Mouse (Mus musculus): ENCODE measurements around the gene Npas3. TPM values are rescaled to one million over a fixed set of nuclear protein-coding genes. Genes with fewer than 3 reads are reported as not detected.

Gene Npas3
- polyA plus RNA-seq, 1 experiment from 2014 or later: 4.1 TPM

DNA sequence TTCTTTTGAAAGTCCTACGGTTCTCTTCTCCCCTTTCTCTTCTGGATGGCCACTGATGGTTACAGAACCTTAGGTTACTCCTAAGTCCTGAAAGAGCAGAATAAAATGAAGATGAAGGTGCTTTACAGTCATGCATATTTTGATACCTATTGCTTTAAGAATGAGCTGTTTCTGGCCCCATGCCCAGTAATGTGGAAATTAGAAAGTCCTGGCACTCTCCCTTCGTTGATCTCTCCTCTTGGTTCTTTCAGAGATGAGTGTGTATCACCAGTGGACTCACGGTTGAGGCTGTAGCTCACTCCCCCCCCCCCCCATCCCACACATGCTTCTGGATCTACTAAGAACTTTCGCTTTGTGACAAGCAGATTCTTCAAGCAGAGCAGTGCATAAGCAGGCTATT is 167.6 kb downstream of the Npas3 start:
- 63% methylated on average over 4 of the region's 4 CpGs for WGBS
- no peak overlapping the region for H3K9ac ChIP-seq
- no peaks in the 10 kb centered on the region for H3K4me1 ChIP-seq
- no peaks in the 10 kb centered on the region for H3K27me3 ChIP-seq
- no peaks in the 10 kb centered on the region for H3K9me3 ChIP-seq (replicated peaks)
- no peak overlapping the region for H3K27ac ChIP-seq (replicated peaks)
- H3K4me2 ChIP-seq (replicated peaks): no peak overlapping the region
- no peak overlapping the region for H3K4me3 ChIP-seq (replicated peaks)
- H3K36me3 ChIP-seq: no peaks in the 10 kb centered on the region
- ATAC-seq (ENCODE audit: insufficient number of reproducible peaks, low FRiP score, low TSS enrichment, low read depth): no peak

- no peaks in the 10 kb centered on the region for H3K9me3 ChIP-seq (replicated peaks)
- no peak overlapping the region for H3K27ac ChIP-seq (replicated peaks)
- ATAC-seq (ENCODE audit: insufficient number of reproducible peaks, low FRiP score, low TSS enrichment, low read depth): no peak
- no peaks in the 10 kb centered on the region for H3K27me3 ChIP-seq
- no peak overlapping the region for H3K9ac ChIP-seq
- H3K4me1 ChIP-seq: no peaks in the 10 kb centered on the region
- no peak overlapping the region for H3K4me3 ChIP-seq (replicated peaks)
- H3K4me2 ChIP-seq (replicated peaks): no peak overlapping the region
- no peaks in the 10 kb centered on the region for H3K36me3 ChIP-seq
- WGBS: 72% methylated on average over 4 of the region's 4 CpGs
Observed at GRCm38 (mm10) chr12:53421701-53422100, 173.2 kb downstream of the Npas3 start.

DNA sequence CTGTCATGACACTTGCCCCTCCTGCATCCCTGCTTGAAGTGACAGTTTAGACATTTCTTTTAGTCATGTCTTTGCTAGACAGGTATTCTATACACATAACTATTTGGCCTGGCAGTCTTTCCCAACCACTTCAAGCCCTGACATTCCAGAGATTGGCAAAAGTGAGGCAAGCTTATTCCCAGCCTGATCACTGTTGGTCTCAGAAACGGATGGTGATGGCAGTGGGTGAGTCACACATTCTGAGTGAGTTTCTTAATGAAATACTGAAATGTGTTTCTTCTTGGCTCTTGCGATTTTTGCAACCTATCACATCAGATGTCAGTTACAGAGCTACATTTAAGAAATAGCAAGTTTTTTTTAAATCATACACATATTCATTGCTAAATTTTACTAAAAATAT is 175.2 kb downstream of the Npas3 start:
- no peak for ATAC-seq (ENCODE audit: insufficient number of reproducible peaks, low FRiP score, low TSS enrichment, low read depth)
- 71% methylated on average over 2 of the region's 2 CpGs for WGBS
- no peak overlapping the region for H3K4me2 ChIP-seq (replicated peaks)
- no peaks in the 10 kb centered on the region for H3K36me3 ChIP-seq
- no peaks in the 10 kb centered on the region for H3K9me3 ChIP-seq (replicated peaks)
- no peak overlapping the region for H3K9ac ChIP-seq
- no peak overlapping the region for H3K4me3 ChIP-seq (replicated peaks)
- H3K27ac ChIP-seq (replicated peaks): no peak overlapping the region
- H3K27me3 ChIP-seq: no peaks in the 10 kb centered on the region
- no peaks in the 10 kb centered on the region for H3K4me1 ChIP-seq

- Histone ChIP-seq H3K27me3 (no peaks in the 10 kb centered on the region), H3K4me3 (replicated peaks) (no peak overlapping the region), H3K4me2 (replicated peaks) (no peak overlapping the region), H3K9ac (no peak overlapping the region), H3K27ac (replicated peaks) (no peak overlapping the region), H3K4me1 (no peaks in the 10 kb centered on the region), H3K36me3 (no peaks in the 10 kb centered on the region), H3K9me3 (replicated peaks) (no peaks in the 10 kb centered on the region)
- WGBS: 91% methylated on average over 2 of the region's 2 CpGs
- ATAC-seq (ENCODE audit: insufficient number of reproducible peaks, low FRiP score, low TSS enrichment, low read depth): no peak
Observed at GRCm38 (mm10) chr12:53426006-53426405, 177.5 kb downstream of the Npas3 start.

- Histone ChIP-seq H3K27me3 (no peaks in the 10 kb centered on the region), H3K9ac (no peak overlapping the region), H3K4me1 (no peaks in the 10 kb centered on the region), H3K9me3 (replicated peaks) (no peaks in the 10 kb centered on the region), H3K27ac (replicated peaks) (no peak overlapping the region), H3K4me3 (replicated peaks) (no peak overlapping the region), H3K4me2 (replicated peaks) (no peak overlapping the region), H3K36me3 (no peaks in the 10 kb centered on the region)
- ATAC-seq (ENCODE audit: insufficient number of reproducible peaks, low FRiP score, low TSS enrichment, low read depth): no peak
- WGBS: 57% methylated on average over 10 of the region's 10 CpGs
Observed at GRCm38 (mm10) chr12:53427153-53427552, 178.7 kb downstream of the Npas3 start.

GRCm38 (mm10) chr12:53442029-53442428 is 193.6 kb downstream of the Npas3 start:
- Histone ChIP-seq H3K36me3 (no peaks in the 10 kb centered on the region), H3K9me3 (replicated peaks) (no peaks in the 10 kb centered on the region), H3K9ac (no peak overlapping the region), H3K4me3 (replicated peaks) (no peak overlapping the region), H3K4me1 (no peaks in the 10 kb centered on the region), H3K27me3 (no peaks in the 10 kb centered on the region), H3K4me2 (replicated peaks) (no peak overlapping the region), H3K27ac (replicated peaks) (no peak overlapping the region)
- WGBS: 74% methylated on average over 2 of the region's 2 CpGs
- no peak for ATAC-seq (ENCODE audit: insufficient number of reproducible peaks, low FRiP score, low TSS enrichment, low read depth)

DNA sequence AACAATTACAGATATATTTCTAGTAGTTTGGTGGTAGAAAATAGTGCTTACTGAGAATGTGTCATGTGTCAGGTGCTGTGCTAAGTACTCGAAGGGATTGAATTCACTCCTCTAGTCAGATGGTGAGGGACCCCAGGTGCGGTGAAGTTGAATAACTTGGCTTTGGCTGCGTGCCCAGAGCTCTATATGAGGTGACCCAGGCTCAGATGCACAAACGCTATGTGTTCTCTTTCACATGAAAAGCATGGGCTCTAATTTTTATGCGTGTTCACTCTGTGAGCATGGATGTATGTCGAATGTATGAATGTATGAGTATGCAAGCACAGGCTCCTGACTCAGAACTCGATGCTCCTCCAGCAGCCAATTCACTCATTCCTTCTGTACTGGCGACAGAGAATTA is 199.0 kb downstream of the Npas3 start:
- Histone ChIP-seq H3K9ac (no peak overlapping the region), H3K9me3 (replicated peaks) (no peaks in the 10 kb centered on the region), H3K4me3 (replicated peaks) (no peak overlapping the region), H3K4me2 (replicated peaks) (no peak overlapping the region), H3K27me3 (no peaks in the 10 kb centered on the region), H3K27ac (replicated peaks) (no peak overlapping the region), H3K4me1 (no peaks in the 10 kb centered on the region), H3K36me3 (no peaks in the 10 kb centered on the region)
- 49% methylated on average over 8 of the region's 8 CpGs for WGBS
- no peak for ATAC-seq (ENCODE audit: insufficient number of reproducible peaks, low FRiP score, low TSS enrichment, low read depth)

DNA sequence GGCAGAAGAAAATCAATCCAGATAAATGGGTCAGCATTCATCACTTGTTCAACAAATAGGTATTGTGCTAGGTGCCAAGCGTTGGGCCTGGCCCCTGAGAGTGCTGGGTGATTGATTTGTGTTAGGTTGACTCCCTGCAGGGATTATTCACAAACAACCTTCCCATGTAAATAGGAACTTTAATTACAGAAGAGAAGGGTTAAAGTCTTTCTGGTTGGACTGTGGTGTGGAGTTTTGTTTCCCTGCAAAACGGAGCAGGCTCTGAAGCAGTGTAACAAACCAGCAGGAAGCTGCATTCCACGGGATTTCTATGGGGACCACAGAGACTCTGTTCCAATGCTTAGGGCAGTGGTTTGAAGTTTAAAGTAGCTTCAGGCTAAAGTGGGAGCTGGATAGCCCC is 199.6 kb downstream of the Npas3 start:
- no peak overlapping the region for H3K27ac ChIP-seq (replicated peaks)
- no peaks in the 10 kb centered on the region for H3K36me3 ChIP-seq
- no peaks in the 10 kb centered on the region for H3K27me3 ChIP-seq
- H3K9me3 ChIP-seq (replicated peaks): no peaks in the 10 kb centered on the region
- H3K4me3 ChIP-seq (replicated peaks): no peak overlapping the region
- no peak overlapping the region for H3K9ac ChIP-seq
- H3K4me2 ChIP-seq (replicated peaks): no peak overlapping the region
- H3K4me1 ChIP-seq: no peaks in the 10 kb centered on the region
- no peak for ATAC-seq (ENCODE audit: insufficient number of reproducible peaks, low FRiP score, low TSS enrichment, low read depth)
- WGBS: 18% methylated on average over 3 of the region's 3 CpGs

DNA sequence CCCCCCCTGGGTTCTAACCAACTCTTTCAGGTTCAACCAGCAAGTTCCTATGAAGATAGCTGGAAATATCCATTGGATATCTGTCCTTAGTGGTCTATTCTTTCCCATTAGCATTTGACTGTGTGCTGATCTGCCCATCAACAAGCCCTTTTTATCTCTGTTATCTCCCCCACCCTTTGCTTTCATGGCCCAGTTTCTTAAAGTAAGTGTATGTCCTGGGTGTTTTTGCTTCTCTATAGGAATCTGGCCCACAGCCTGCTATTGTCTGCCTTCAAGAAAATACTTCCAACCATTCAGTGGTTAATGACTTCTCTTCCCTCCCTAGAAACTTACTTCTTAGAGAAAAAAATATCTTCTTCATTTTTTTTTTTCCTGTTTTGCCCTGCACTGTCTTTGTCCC is 219.1 kb downstream of the Npas3 start:
- Histone ChIP-seq H3K9me3 (replicated peaks) (no peaks in the 10 kb centered on the region), H3K4me1 (no peaks in the 10 kb centered on the region), H3K36me3 (no peaks in the 10 kb centered on the region), H3K4me3 (replicated peaks) (no peak overlapping the region), H3K9ac (no peak overlapping the region), H3K4me2 (replicated peaks) (no peak overlapping the region), H3K27ac (replicated peaks) (no peak overlapping the region), H3K27me3 (no peaks in the 10 kb centered on the region)
- ATAC-seq (ENCODE audit: insufficient number of reproducible peaks, low FRiP score, low TSS enrichment, low read depth): no peak

- no peak overlapping the region for H3K9ac ChIP-seq
- no peaks in the 10 kb centered on the region for H3K4me1 ChIP-seq
- H3K4me3 ChIP-seq (replicated peaks): no peak overlapping the region
- no peaks in the 10 kb centered on the region for H3K9me3 ChIP-seq (replicated peaks)
- no peak overlapping the region for H3K27ac ChIP-seq (replicated peaks)
- H3K27me3 ChIP-seq: no peaks in the 10 kb centered on the region
- ATAC-seq (ENCODE audit: insufficient number of reproducible peaks, low FRiP score, low TSS enrichment, low read depth): no peak
- H3K4me2 ChIP-seq (replicated peaks): no peak overlapping the region
- H3K36me3 ChIP-seq: no peaks in the 10 kb centered on the region
Observed at GRCm38 (mm10) chr12:53474486-53474885, 226.0 kb downstream of the Npas3 start.

- H3K4me2 ChIP-seq (replicated peaks): no peak overlapping the region
- no peak overlapping the region for H3K27ac ChIP-seq (replicated peaks)
- H3K4me1 ChIP-seq: no peaks in the 10 kb centered on the region
- H3K9ac ChIP-seq: no peak overlapping the region
- H3K36me3 ChIP-seq: no peaks in the 10 kb centered on the region
- H3K27me3 ChIP-seq: no peaks in the 10 kb centered on the region
- no peak for ATAC-seq (ENCODE audit: insufficient number of reproducible peaks, low FRiP score, low TSS enrichment, low read depth)
- WGBS: 74% methylated on average over 6 of the region's 6 CpGs
- no peak overlapping the region for H3K4me3 ChIP-seq (replicated peaks)
- no peaks in the 10 kb centered on the region for H3K9me3 ChIP-seq (replicated peaks)
Observed at GRCm38 (mm10) chr12:53484924-53485323, 236.4 kb downstream of the Npas3 start.

DNA sequence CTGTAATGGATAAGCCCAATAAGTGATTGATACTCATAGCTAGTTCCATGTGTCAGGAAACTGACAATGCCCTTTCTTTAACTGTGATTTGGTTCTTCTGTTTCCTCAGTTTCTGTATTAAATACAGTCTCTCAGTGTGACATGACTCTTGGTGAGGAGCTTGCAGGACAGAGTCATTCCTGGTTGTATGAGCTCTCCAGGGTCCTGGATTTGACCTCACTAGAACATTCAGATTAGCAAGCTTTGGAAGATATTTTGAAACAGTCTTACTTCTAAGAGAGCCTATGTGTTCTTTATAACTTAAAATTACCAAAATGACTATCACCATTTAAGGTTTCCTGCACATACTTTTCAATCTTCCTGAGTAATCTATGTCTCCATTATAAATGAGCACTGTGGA is 247.9 kb downstream of the Npas3 start:
- Histone ChIP-seq H3K9me3 (replicated peaks) (no peaks in the 10 kb centered on the region), H3K4me1 (no peaks in the 10 kb centered on the region), H3K27ac (replicated peaks) (no peak overlapping the region), H3K27me3 (no peaks in the 10 kb centered on the region), H3K4me2 (replicated peaks) (no peak overlapping the region), H3K9ac (no peak overlapping the region), H3K4me3 (replicated peaks) (no peak overlapping the region), H3K36me3 (no peaks in the 10 kb centered on the region)
- no peak for ATAC-seq (ENCODE audit: insufficient number of reproducible peaks, low FRiP score, low TSS enrichment, low read depth)

DNA sequence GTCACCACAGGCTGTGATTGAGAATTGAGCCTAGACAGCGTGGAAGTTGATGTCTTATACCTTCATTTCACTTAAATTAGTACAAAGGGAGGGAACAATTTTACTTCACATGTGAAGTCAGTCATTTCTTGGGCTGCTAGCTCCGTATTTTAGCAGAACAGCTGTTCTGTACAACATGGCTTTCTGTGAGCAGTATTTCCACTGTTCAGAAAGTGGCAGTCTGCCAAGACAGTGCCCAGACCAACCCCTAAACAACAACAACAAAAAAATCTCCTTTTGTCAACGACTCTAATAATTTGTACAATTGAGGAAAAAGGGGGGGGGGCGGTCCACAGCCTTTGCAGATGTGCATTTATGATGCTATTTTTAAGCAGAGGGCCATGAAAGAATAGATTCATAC is 266.4 kb downstream of the Npas3 start:
- H3K4me1 ChIP-seq: no peaks in the 10 kb centered on the region
- H3K36me3 ChIP-seq: no peaks in the 10 kb centered on the region
- H3K27me3 ChIP-seq: no peaks in the 10 kb centered on the region
- no peak for ATAC-seq (ENCODE audit: insufficient number of reproducible peaks, low FRiP score, low TSS enrichment, low read depth)
- H3K9ac ChIP-seq: no peak overlapping the region
- no peak overlapping the region for H3K27ac ChIP-seq (replicated peaks)
- H3K4me3 ChIP-seq (replicated peaks): no peak overlapping the region
- 51% methylated on average over 4 of the region's 4 CpGs for WGBS
- no peaks in the 10 kb centered on the region for H3K9me3 ChIP-seq (replicated peaks)
- H3K4me2 ChIP-seq (replicated peaks): no peak overlapping the region
